Mouse (Mus musculus) bone marrow, adult 2 months (tissue): ENCODE measurements at regions not wholly inside any gene's neighbourhood (a gene's known extent, or its start where the extent isn't known, plus 50 kb on each side); places are given as distances from the start of the nearest gene placed in this dataset.

Source experiments
- H3K27ac ChIP-seq: fragments of 200-500 bp; 2 replicates; pipeline ENCODE4 v1.5.1; 2012; ENCODE audit warnings: low read depth, mild to moderate bottlenecking, control low read depth, inconsistent platforms, low read length; ENCODE audit not compliant: control insufficient read depth, poor library complexity, insufficient read depth
- H3K4me1 ChIP-seq: fragments of 200-500 bp; 2 replicates; pipeline ENCODE4 v1.6.1; 2011; ENCODE audit warnings: low read length; ENCODE audit not compliant: control insufficient read depth, insufficient read depth
- H3K4me3 ChIP-seq: fragments of 200-500 bp; replicated peaks from 2 replicates; pipeline ENCODE3; 2011; ENCODE audit warnings: mild to moderate bottlenecking, low read depth, low read length, control low read depth; ENCODE audit not compliant: control insufficient read depth
- CTCF ChIP-seq: fragments of 200-500 bp; IDR thresholded peaks from 2 replicates; pipeline ENCODE4 v1.5.1; 2011; ENCODE audit warnings: low read length, control low read depth; ENCODE audit not compliant: control insufficient read depth, insufficient read depth
- POLR2A ChIP-seq: fragments of 200-500 bp; IDR thresholded peaks from 2 replicates; pipeline ENCODE4 v1.6.1; 2011; ENCODE audit warnings: low read depth, mild to moderate bottlenecking, control low read depth, low read length, borderline replicate concordance; ENCODE audit not compliant: control insufficient read depth
- WGBS: fragments of 180-500 bp; shearing (Covaris S2); methylation state at CpG from one replicate; pipeline ENCODE4 v1.1.7; 2018; 5-methylcytosine and 5-hydroxymethylcytosine counted together

DNA sequence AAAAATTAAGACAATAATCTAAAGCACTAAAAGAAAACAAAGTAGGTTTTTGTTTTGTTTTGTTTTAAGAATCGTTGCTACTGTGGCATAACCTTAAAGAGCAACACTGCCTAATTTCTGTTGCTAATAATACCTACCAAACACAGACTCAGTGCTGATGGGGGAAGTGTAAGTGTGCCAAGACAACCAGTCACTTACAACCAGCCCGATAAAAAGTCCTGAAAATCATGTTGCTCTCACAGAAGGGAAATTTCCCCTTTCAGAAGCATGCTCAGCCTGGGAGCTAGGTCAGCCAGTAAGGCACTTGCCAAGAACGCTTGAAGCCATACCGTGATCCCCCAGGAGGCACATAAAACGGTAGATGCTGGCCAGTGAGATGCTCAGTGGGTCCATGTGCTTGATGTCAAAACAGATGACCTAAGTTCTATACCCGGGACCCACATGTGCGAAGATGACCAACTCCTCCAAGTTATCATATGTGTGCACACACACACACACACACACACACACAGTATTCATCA, 324.4 kb upstream of the Noct start:
- Histone ChIP-seq H3K4me1 (no peaks in the 10 kb centered on the region), H3K4me3 (no peak overlapping the region), H3K27ac (no peak overlapping the region)
- TF ChIP-seq CTCF (no peak), POLR2A (no peak)
- 75% methylated on average over 7 of the region's 7 CpGs for WGBS

GRCm38 (mm10) chr3:50900566-50900965, 323.7 kb upstream of the Noct start:
- Histone ChIP-seq H3K4me1 (no peaks in the 10 kb centered on the region), H3K27ac (no peak overlapping the region), H3K4me3 (no peak overlapping the region)
- WGBS = 83% methylated on average over 9 of the region's 9 CpGs
- TF ChIP-seq CTCF = no peak
- TF ChIP-seq POLR2A = no peak

DNA sequence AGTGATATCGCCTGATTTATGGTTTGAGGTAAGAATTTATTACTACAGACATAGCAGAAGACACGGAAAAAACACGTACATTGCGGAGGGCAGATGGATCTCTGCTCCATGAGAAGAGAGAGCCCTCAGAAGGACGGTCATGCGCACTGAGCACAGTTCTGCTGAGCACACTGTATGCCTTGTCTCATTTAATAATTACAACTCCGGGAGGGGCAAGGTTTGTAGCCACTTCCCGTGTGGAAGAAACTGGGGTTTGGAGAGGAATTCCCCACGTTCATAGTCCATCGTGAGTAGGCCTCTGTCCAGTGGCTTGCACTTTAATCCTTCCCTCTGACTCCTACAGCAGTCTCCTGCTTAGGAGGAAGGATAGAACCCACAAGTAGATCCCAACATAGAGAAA, 322.9 kb upstream of the Noct start:
- Histone ChIP-seq H3K4me3 (no peak overlapping the region), H3K4me1 (no peaks in the 10 kb centered on the region), H3K27ac (no peak overlapping the region)
- WGBS = 84% methylated on average over 10 of the region's 10 CpGs
- TF ChIP-seq POLR2A (no peak), CTCF (no peak)

- no peak overlapping the region for H3K4me3 ChIP-seq
- TF ChIP-seq CTCF (no peak), POLR2A (no peak)
- 59% methylated on average over 7 of the region's 7 CpGs for WGBS
- H3K4me1 ChIP-seq = no peaks in the 10 kb centered on the region; the same call in 1 of the 2 replicates
- H3K27ac ChIP-seq = no peak overlapping the region
Measured at GRCm38 (mm10) chr3:50902933-50903332, 321.3 kb upstream of the Noct start.

GRCm38 (mm10) chr3:50904716-50905116, 319.5 kb upstream of the Noct start:
- 75% methylated on average over 7 of the region's 7 CpGs for WGBS
- TF ChIP-seq CTCF (no peak), POLR2A (no peak)
- H3K4me1 ChIP-seq = no peaks in the 10 kb centered on the region; the same call in 1 of the 2 replicates
- no peak overlapping the region for H3K27ac ChIP-seq
- H3K4me3 ChIP-seq = no peak overlapping the region

- Histone ChIP-seq H3K27ac (no peak overlapping the region), H3K4me1 (no peaks in the 10 kb centered on the region; the same call in 1 of the 2 replicates), H3K4me3 (no peak overlapping the region)
- no peak for TF ChIP-seq POLR2A
- no peak for TF ChIP-seq CTCF
- 41% methylated on average over 16 of the region's 16 CpGs for WGBS
Measured at GRCm38 (mm10) chr3:50905274-50905992, 318.8 kb upstream of the Noct start.

DNA sequence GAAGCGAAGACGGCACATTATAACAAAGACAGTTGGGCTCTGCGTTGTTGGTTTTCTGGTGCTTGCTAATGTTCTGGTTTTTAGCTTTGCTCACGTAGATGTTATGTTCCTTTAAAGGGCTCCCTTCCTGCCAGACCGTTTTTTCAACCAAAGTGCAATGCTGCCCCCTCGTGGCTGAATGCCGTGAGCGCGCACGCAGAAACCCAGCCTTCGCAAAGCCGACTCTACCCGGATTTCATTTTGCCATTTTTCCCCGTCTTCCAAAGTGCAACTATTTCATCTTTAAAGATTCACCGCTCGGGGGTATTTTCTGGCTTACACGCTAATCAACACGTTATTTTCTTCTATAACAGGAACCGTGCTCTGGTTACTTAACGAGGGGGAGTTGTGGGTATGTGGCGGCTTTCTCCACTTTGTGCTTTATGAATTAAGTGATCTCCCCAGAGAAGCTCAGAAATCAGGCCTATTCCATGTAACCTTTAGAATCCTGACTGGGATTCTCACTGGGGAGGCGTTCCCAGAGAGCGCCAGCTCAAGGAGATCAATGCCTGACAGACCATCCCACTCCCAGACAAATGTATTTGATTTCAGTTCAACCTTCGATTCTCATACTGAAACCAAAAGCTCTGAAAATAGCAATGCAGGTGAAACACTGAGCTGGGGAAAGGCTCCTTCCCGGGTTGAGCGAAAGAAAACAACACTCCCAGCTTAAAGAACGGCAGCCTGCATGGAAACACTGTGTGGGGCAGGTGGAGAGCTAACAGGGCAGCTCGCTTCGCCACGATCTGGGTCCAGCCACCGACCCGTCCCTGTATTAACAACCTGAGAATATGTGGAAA, 318.0 kb upstream of the Noct start:
- TF ChIP-seq POLR2A (no peak), CTCF (peak; percentile 92)
- H3K27ac ChIP-seq = no peak overlapping the region
- 5% methylated on average over 32 of the region's 32 CpGs for WGBS
- H3K4me3 ChIP-seq = peak overlapping the region; percentile 28
- H3K4me1 ChIP-seq = no peaks in the 10 kb centered on the region; the same call in 1 of the 2 replicates

GRCm38 (mm10) chr3:50912980-50913518, 311.2 kb upstream of the Noct start:
- no peak for TF ChIP-seq CTCF
- TF ChIP-seq POLR2A = no peak
- H3K4me1 ChIP-seq = no peaks in the 10 kb centered on the region
- no peak overlapping the region for H3K4me3 ChIP-seq
- no peak overlapping the region for H3K27ac ChIP-seq
- WGBS = 77% methylated on average over 5 of the region's 5 CpGs
